Mouse (Mus musculus) E14TG2a.4 (cell line): ENCODE measurements around the gene Smim1.

Experiments used
- H3K27me3 ChIP-seq: 2 replicates; pipeline ENCODE4 v1.6.1; 2014; ENCODE audit warnings: low read length, control low read depth; ENCODE audit not compliant: insufficient read depth
- H3K36me3 ChIP-seq: 2 replicates; pipeline ENCODE4 v1.6.1; 2014; ENCODE audit warnings: low read length, control low read depth; ENCODE audit not compliant: insufficient read depth
- H3K4me1 ChIP-seq: replicated peaks from 2 replicates; pipeline ENCODE4 v1.6.1; 2014; ENCODE audit warnings: low read depth, low read length, control low read depth
- H3K4me3 ChIP-seq: replicated peaks from 2 replicates; pipeline ENCODE4 v1.5.1; 2014; ENCODE audit warnings: mild to moderate bottlenecking, low read length
- H3K9me3 ChIP-seq: 2 replicates; pipeline ENCODE4 v1.6.1; 2014; ENCODE audit warnings: low read length, control low read depth
- CTCF ChIP-seq: conservative IDR thresholded peaks from 2 replicates; pipeline ENCODE4 v1.5.1; 2014; ENCODE audit warnings: low read length
- NANOG ChIP-seq: IDR thresholded peaks from 2 replicates; pipeline ENCODE4 v1.6.1; 2014; ENCODE audit warnings: borderline replicate concordance, low read length, mixed read lengths
- POU5F1 ChIP-seq: IDR thresholded peaks from 2 replicates; pipeline ENCODE4 v1.6.1; 2014; ENCODE audit warnings: low read length, borderline replicate concordance

Gene Smim1

DNA sequence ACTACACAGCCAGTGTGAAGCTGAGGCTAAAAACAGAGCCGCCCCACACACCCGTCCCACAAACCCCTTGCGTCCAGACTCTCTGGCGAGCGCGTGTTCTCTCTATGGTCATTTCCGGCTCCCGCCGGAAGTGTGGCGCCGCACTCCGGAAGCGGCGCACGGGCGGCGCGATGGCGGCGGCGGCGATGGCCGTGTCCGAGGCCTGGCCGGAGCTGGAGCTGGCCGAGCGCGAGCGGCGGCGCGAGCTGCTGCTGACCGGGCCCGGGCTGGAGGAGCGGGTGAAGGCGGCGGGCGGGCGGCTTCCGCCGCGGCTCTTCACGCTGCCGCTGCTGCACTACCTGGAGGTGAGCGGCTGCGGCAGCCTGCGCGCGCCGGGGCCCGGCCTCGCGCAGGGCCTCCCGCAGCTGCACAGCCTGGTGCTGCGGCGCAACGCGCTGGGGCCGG is 14.4 kb downstream of the Smim1 start, which contains the start of gene Lrrc47:
Gene Lrrc47 (plus strand): TSS at position 86 of the 444 bp plus-strand sequence.
- peaks cover 52% of the 10 kb centered on the region for H3K36me3 ChIP-seq
- H3K27me3 ChIP-seq, result no peaks in the 10 kb centered on the region
- H3K9me3 ChIP-seq, result no peaks in the 10 kb centered on the region
- TF ChIP-seq POU5F1 (no peak), CTCF (no peak), NANOG (no peak)
- H3K4me1 ChIP-seq, result peaks cover 58% of the 10 kb centered on the region
- H3K4me3 ChIP-seq, result peak within 1 kb of the TSS; percentile 99

DNA sequence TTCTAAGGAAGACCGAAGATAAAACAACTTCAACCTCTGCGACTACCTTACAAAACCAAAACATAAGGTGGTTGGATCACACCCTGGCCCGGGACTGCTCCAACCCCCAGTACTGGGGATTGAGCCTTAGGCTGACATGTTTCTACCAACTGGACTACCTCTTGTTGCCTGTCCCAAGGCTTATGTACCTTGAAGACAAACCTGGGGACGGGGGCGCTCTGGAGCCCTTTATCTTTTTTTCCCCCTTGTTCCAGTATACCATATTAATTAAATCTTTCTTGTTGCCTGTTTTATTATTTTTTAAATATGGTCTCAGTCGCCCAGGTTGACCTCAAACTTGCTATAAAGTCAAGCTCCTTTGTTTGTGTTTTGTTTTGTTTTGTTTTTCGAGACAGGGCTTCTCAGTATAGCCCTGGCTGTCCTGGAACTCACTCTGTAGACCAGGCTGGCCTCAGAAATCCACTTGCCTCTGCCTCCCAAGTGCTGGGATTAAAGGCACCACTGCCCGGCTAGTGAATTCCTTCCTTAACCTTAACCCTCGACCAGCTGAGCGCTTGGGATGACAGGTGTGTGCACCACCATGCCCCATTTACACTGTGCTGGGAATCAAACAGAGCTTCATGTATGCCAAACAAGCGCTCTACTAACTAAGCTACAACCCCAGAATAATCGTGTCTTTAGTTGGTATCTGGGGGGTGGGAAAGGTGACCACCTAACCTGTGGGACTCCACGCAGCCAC is 15.0 kb downstream of the Smim1 start:
- peak overlapping the region; percentile 99 for H3K4me3 ChIP-seq
- no peaks in the 10 kb centered on the region for H3K9me3 ChIP-seq
- H3K4me1 ChIP-seq, result peaks cover 58% of the 10 kb centered on the region
- peaks cover 52% of the 10 kb centered on the region for H3K36me3 ChIP-seq
- no peak for TF ChIP-seq CTCF
- no peak for TF ChIP-seq POU5F1
- TF ChIP-seq NANOG, result no peak
- no peaks in the 10 kb centered on the region for H3K27me3 ChIP-seq

DNA sequence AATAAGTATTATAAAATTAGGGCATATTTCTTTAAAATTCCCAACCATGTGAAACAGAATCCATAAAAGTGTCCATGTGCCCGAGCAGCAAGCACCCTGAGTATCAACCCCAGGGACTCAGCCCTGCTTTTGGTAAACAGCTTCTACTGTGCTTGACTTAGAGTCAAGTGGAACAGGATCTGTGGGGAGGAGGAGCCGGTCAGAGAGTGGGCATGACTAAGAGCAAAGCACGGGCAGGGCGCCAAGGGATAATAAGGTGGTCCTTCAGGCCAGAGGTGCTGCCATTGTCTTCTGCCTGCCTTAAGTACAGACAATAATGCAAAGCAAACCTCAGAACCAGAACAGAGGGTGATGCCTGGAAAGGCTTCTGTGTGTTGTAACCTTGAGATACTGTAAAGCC is 18.3 kb downstream of the Smim1 start:
- TF ChIP-seq POU5F1 (no peak), NANOG (no peak), CTCF (no peak)
- Histone ChIP-seq H3K27me3 (no peaks in the 10 kb centered on the region), H3K36me3 (peaks cover 54% of the 10 kb centered on the region), H3K4me3 (no peak overlapping the region), H3K4me1 (peaks cover 25% of the 10 kb centered on the region), H3K9me3 (no peaks in the 10 kb centered on the region)

DNA sequence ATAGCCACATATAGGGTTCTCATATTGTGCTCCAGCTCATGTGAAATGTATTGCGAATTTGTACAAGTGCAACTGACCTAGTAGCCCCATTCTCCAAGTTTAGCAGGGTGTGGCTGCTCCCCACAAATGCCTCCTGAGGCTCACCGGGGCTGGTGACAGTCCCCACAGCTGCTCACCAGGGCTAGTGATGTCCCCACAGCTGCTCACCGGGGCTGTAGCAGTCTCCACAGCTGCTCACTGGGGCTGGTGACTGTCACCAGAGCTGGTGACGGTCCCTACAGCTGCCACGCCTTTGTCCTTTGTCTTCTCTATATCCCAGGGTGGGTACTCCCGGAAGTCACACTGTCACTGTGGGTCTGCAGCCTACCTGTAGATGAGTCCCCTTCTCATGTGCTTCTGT is 19.8 kb downstream of the Smim1 start:
- peaks cover 64% of the 10 kb centered on the region for H3K36me3 ChIP-seq
- peaks cover 20% of the 10 kb centered on the region for H3K4me1 ChIP-seq
- H3K27me3 ChIP-seq, result no peaks in the 10 kb centered on the region
- H3K4me3 ChIP-seq, result no peak overlapping the region
- TF ChIP-seq NANOG (no peak), POU5F1 (no peak), CTCF (no peak)
- no peaks in the 10 kb centered on the region for H3K9me3 ChIP-seq

DNA sequence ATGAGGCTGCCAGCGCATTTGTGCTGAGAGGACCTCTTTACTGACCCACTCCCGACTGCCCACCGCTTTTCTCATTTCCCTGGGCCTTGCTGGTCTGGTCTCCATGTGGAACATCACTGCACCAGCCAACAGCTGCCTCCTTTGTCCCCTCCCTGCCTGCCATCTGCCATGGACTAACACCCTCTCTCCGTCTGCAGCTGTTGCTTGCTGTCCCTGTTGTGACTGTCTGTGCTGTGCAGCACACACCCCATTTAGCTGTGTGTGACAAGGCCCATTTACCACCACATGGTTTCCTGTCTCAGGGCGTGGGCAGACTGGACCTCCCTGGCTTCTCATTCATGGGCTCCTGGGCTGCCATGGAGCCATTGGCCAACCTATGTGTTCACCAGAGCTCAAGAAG is 20.5 kb downstream of the Smim1 start:
- TF ChIP-seq CTCF, result no peak
- no peak for TF ChIP-seq POU5F1
- TF ChIP-seq NANOG, result no peak
- Histone ChIP-seq H3K4me3 (no peak overlapping the region), H3K27me3 (no peaks in the 10 kb centered on the region), H3K36me3 (peaks cover 64% of the 10 kb centered on the region), H3K4me1 (peaks cover 12% of the 10 kb centered on the region), H3K9me3 (no peaks in the 10 kb centered on the region)

DNA sequence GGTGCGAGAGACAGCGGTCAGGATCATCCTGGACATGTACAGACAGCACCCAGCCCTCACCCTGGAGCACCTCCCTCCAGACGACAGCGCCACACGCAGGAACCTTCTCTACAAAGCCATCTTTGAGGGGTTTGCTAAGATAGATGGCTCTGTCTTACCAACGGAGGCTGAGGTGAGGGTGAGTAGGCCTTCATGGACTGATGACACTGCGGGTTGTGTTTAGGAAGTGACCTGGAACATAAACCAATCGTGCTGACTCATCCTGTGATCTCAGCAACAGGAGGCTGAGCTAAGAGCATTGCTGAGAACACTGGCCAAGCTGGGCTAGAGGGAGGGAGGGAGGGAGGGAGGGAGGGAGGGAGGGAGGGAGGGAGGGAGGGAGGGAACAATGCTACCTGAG is 32.5 kb downstream of the Smim1 start:
- peaks cover 88% of the 10 kb centered on the region for H3K36me3 ChIP-seq
- TF ChIP-seq NANOG (no peak), CTCF (no peak), POU5F1 (no peak)
- H3K9me3 ChIP-seq, result no peaks in the 10 kb centered on the region
- H3K4me1 ChIP-seq, result peaks cover 19% of the 10 kb centered on the region
- peak overlapping the region; percentile 49 for H3K4me3 ChIP-seq
- no peaks in the 10 kb centered on the region for H3K27me3 ChIP-seq

DNA sequence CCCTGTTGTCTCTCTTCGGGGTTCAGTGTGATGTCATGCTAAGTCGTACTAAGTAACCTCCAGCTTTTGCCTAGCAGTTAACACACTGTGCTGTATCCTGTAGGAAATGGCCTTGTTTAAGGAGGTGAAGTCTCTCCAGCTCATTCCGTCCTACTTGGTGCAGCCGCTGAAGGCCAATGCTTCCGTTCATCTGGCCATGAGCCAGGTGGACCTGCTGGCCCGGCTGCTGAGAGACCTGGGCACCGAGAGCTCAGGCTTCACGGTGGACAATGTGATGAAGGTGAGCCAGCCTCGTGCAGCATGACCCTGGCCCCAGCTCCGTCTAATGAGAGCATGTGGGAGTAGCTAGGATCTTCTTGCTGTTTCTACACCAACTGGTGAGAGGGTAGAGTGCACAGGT is 33.3 kb downstream of the Smim1 start:
- Histone ChIP-seq H3K36me3 (peaks cover 88% of the 10 kb centered on the region), H3K27me3 (no peaks in the 10 kb centered on the region), H3K9me3 (no peaks in the 10 kb centered on the region), H3K4me1 (peaks cover 19% of the 10 kb centered on the region), H3K4me3 (peak overlapping the region; percentile 49; the same call in 1 of the 2 replicates)
- TF ChIP-seq NANOG, result no peak
- no peak for TF ChIP-seq POU5F1
- TF ChIP-seq CTCF, result no peak

DNA sequence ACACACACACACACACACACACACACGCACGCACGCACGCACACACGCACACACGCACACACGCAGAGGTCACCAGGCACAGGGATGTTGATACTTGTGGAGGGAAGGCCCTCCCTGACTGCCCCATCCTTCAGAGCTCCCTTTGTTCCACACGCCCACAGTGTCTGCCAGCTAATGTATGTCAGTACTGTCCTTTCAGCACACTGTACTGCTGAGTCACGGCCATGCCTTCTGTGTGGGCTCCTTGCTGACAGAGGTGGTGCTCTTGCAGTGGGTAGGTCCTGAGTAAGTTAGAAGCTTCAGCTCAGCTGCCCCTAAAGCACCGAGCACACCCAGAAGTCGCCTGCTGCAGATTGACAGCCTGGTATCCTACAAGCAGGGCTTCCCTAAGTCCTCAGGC is 45.6 kb downstream of the Smim1 start:
- no peak overlapping the region for H3K4me3 ChIP-seq
- peaks cover 14% of the 10 kb centered on the region for H3K4me1 ChIP-seq
- peaks cover 67% of the 10 kb centered on the region for H3K36me3 ChIP-seq
- no peaks in the 10 kb centered on the region for H3K9me3 ChIP-seq
- TF ChIP-seq CTCF, result no peak
- no peaks in the 10 kb centered on the region for H3K27me3 ChIP-seq

DNA sequence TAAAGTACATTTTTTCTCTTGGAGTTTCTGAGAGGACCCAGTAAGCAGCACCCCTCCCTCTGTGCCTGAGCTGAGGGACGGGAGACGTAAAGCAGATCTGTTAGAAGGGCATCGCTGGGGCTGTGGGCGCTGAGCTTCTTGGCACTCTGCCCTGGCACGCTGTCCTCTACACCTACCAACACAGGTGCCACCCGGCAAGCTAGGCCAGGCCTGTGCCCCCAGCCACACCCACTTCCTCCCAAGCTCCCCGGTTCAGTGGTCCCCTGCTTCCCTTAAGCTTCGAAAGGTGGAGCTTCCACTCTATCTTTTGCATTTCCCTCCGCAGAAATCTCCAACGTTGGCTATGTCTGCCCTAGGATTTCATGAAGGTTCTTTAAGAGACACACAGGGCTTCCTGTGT is 46.8 kb downstream of the Smim1 start:
- no peak for TF ChIP-seq POU5F1
- TF ChIP-seq NANOG, result no peak
- no peak for TF ChIP-seq CTCF
- H3K4me1 ChIP-seq, result peaks cover 17% of the 10 kb centered on the region

More for the DNA sequence above, 46.8 kb downstream of the Smim1 start:
- Histone ChIP-seq H3K9me3 (no peaks in the 10 kb centered on the region), H3K36me3 (peaks cover 55% of the 10 kb centered on the region), H3K4me3 (no peak overlapping the region), H3K27me3 (0 out of 2 replicates have a peak, but pooled peaks cover 4% of the 10 kb centered on the region)
